Mouse (Mus musculus): ENCODE measurements around the gene Fbxw7. TPM values are rescaled to one million over a fixed set of nuclear protein-coding genes. Genes with fewer than 3 reads are reported as not detected.
A peak's percentile ranks its signal among the peaks of the same experiment; 100 is the strongest.

The Fbxw7 gene
- polyA plus RNA-seq, 1 experiment from 2014 or later: 13.4 TPM

DNA sequence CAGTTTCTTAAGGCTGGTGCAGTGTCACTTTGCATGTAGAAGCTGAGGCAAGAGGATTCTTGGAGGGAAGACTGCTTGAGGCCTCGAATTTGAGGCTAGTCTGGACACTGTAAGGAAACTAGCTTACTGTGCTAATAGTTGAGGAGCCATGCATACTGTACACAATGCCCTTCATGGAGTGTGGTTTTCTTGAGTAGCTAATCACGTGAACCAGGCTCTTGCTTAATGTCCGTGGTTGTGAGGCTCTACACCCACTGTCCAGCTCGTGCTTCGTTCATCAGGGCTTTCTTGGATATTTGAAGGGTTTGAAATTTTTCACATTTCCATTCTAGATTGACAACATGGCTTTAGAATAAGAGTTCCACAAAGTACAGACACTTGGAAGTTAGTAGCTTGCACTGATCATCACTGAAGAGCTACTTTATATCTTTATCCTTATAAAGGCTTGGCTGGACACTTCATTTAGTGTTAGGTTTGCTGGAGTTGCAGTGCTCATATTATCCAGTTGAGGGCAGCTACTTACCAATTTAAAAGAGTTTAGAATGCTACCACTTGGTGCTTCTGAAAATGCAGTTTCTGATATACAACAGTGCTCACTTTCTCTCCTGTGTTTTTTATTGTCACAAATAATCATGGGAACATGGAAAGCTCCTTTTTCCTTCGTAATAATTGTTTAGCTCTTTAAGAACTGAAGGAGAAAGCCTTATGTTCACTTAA lies 106.8 kb downstream of the Fbxw7 start:
- 80% methylated on average over 6 of the region's 6 CpGs for WGBS
- Histone ChIP-seq H3K27ac (no peak overlapping the region), H3K27me3 (ENCODE audit: insufficient read depth, poor library complexity, severe bottlenecking) (no peaks in the 10 kb centered on the region), H3K4me1 (replicated peaks) (no peaks in the 10 kb centered on the region), H3K36me3 (no peaks in the 10 kb centered on the region), H3K9me3 (no peaks in the 10 kb centered on the region), H3K4me3 (no peak overlapping the region)
- no peak for DNase-seq (ENCODE audit: low spot score)

DNA sequence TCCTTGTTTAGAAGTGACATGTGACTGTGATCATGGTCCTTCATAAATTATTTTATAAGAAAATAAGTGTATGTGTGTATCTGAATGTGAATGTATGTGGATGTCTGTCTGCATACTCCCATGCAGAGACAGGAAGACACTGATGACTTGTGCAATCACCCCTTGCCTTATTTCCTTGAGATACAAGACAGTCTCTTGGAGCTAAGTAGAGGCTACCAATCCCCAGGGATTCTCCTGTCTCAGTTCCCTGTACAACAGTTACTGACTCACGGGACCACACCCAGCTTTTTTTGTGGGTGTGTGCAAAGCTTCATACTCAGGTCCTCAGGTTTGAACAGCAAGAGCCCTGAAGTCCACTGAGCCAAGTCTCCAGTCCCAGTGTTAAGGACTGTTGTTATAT lies 108.2 kb downstream of the Fbxw7 start:
- Histone ChIP-seq H3K9me3 (no peaks in the 10 kb centered on the region), H3K4me3 (no peak overlapping the region), H3K27ac (no peak overlapping the region), H3K27me3 (ENCODE audit: insufficient read depth, poor library complexity, severe bottlenecking) (no peaks in the 10 kb centered on the region), H3K36me3 (no peaks in the 10 kb centered on the region), H3K4me1 (replicated peaks) (no peaks in the 10 kb centered on the region)
- 82% methylated on average over 1 of the region's 1 CpGs for WGBS
- no peak for DNase-seq (ENCODE audit: low spot score)

DNA sequence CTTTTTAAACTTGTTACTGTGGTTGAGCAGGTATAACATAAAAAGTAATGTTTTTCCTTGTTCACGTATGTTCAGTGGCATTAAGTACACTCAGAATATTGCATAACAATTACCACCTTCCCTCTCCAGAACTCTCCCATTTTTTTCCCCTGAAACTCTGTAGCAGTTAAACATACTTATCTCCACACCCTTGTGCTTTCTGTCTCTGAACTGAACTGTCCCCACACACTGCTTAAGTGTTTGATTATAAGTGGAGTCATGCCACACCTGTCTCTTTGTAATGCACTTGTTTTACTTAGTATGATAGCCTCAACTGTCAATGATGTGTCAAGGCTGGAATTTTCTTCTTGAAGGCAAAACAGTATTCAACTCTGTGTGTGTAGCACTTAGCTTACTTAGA lies 108.6 kb downstream of the Fbxw7 start:
- H3K27ac ChIP-seq: no peak overlapping the region
- H3K4me1 ChIP-seq (replicated peaks): no peaks in the 10 kb centered on the region
- 89% methylated on average over 1 of the region's 1 CpGs for WGBS
- H3K9me3 ChIP-seq: no peaks in the 10 kb centered on the region
- no peaks in the 10 kb centered on the region for H3K36me3 ChIP-seq
- DNase-seq (ENCODE audit: low spot score): no peak
- H3K4me3 ChIP-seq: no peak overlapping the region
- H3K27me3 ChIP-seq (ENCODE audit: insufficient read depth, poor library complexity, severe bottlenecking): no peaks in the 10 kb centered on the region

DNA sequence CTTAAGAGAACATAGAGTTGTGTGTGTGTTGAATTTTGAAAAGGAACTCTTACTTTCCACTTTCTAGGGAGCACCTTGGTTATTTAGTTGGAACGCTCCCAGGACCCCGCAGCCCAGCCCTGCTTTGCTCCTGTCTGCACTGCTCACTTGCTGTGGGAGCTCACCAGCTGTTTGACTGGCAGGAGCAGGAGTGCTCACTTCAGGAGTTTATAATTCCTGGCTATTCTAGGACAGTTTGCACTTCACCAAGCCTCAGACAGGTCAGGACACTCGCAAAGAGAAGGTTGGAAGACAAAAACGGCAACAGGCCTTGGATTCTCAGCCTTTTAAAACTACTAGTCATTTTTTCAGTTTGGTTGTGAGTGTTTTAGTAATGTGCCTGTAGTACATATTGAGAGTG lies 110.2 kb downstream of the Fbxw7 start:
- WGBS: 88% methylated on average over 4 of the region's 4 CpGs
- H3K27ac ChIP-seq: no peak overlapping the region
- H3K4me3 ChIP-seq: no peak overlapping the region
- no peaks in the 10 kb centered on the region for H3K36me3 ChIP-seq
- no peak for DNase-seq (ENCODE audit: low spot score)
- no peaks in the 10 kb centered on the region for H3K9me3 ChIP-seq
- H3K4me1 ChIP-seq (replicated peaks): no peaks in the 10 kb centered on the region
- H3K27me3 ChIP-seq (ENCODE audit: insufficient read depth, poor library complexity, severe bottlenecking): no peaks in the 10 kb centered on the region

- Histone ChIP-seq H3K4me1 (replicated peaks) (no peaks in the 10 kb centered on the region), H3K27ac (no peak overlapping the region), H3K9me3 (no peaks in the 10 kb centered on the region), H3K4me3 (no peak overlapping the region), H3K36me3 (no peaks in the 10 kb centered on the region), H3K27me3 (ENCODE audit: insufficient read depth, poor library complexity, severe bottlenecking) (no peaks in the 10 kb centered on the region)
- no peak for DNase-seq (ENCODE audit: low spot score)
- WGBS: 93% methylated on average over 5 of the region's 5 CpGs
Measured at GRCm38 (mm10) chr3:84926140-84926539, 111.1 kb downstream of the Fbxw7 start.

GRCm38 (mm10) chr3:84927168-84927794 lies 112.2 kb downstream of the Fbxw7 start:
- Histone ChIP-seq H3K27me3 (ENCODE audit: insufficient read depth, poor library complexity, severe bottlenecking) (no peaks in the 10 kb centered on the region), H3K27ac (no peak overlapping the region), H3K36me3 (no peaks in the 10 kb centered on the region), H3K4me1 (replicated peaks) (no peaks in the 10 kb centered on the region), H3K4me3 (no peak overlapping the region), H3K9me3 (no peaks in the 10 kb centered on the region)
- no peak for DNase-seq (ENCODE audit: low spot score)
- WGBS: 93% methylated on average over 8 of the region's 8 CpGs

- Histone ChIP-seq H3K27me3 (ENCODE audit: insufficient read depth, poor library complexity, severe bottlenecking) (no peaks in the 10 kb centered on the region), H3K4me1 (replicated peaks) (no peaks in the 10 kb centered on the region), H3K27ac (no peak overlapping the region), H3K4me3 (no peak overlapping the region), H3K36me3 (no peaks in the 10 kb centered on the region), H3K9me3 (no peaks in the 10 kb centered on the region)
- WGBS: 86% methylated on average over 2 of the region's 2 CpGs
- DNase-seq (ENCODE audit: low spot score): no peak
Measured at GRCm38 (mm10) chr3:84927901-84928300, 112.8 kb downstream of the Fbxw7 start.

DNA sequence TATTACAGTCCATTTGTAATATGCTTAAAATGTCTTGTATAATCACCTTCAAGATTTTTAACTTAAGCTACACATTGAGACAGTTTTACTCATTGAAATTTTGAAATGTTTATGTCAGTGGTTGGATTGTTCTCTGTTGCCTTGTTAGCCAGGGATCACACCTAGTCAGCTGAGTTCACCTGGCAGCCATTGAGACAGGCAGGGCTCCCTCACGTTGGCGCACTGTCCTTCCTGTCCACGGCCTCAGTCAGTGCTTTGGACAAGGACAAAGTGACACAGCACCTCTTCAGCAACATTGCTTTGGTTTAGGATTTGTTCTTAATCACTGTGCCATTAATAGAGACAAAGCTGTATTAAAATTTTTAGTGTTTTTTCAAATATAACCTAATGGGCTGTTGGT lies 114.1 kb downstream of the Fbxw7 start:
- Histone ChIP-seq H3K36me3 (no peaks in the 10 kb centered on the region), H3K9me3 (no peaks in the 10 kb centered on the region), H3K4me3 (no peak overlapping the region), H3K27ac (no peak overlapping the region), H3K27me3 (ENCODE audit: insufficient read depth, poor library complexity, severe bottlenecking) (no peaks in the 10 kb centered on the region), H3K4me1 (replicated peaks) (no peaks in the 10 kb centered on the region)
- no peak for DNase-seq (ENCODE audit: low spot score)
- 95% methylated on average over 3 of the region's 3 CpGs for WGBS

DNA sequence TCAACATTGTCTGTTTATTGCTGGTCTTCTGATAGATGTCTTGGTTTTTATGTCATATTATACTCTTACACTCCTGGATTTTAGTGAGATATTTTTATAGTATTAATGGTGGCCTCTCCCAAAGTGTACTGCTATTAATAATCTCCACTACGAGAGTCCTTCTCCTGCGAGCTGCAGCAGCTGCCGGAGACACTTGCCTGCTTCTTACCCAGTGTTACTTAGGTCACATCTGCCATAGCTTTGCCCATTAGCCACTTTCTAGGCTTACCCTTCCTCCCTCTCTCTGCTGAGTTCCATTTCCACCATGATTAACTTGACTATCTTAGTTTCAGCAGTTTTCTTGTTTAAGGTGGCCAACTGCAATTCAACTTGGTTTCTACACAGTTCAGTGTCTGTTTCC lies 115.6 kb downstream of the Fbxw7 start:
- H3K27me3 ChIP-seq (ENCODE audit: insufficient read depth, poor library complexity, severe bottlenecking): no peaks in the 10 kb centered on the region
- 91% methylated on average over 3 of the region's 3 CpGs for WGBS
- H3K9me3 ChIP-seq: no peaks in the 10 kb centered on the region
- no peaks in the 10 kb centered on the region for H3K4me1 ChIP-seq (replicated peaks)
- no peak for DNase-seq (ENCODE audit: low spot score)
- no peaks in the 10 kb centered on the region for H3K36me3 ChIP-seq
- no peak overlapping the region for H3K27ac ChIP-seq
- no peak overlapping the region for H3K4me3 ChIP-seq

DNA sequence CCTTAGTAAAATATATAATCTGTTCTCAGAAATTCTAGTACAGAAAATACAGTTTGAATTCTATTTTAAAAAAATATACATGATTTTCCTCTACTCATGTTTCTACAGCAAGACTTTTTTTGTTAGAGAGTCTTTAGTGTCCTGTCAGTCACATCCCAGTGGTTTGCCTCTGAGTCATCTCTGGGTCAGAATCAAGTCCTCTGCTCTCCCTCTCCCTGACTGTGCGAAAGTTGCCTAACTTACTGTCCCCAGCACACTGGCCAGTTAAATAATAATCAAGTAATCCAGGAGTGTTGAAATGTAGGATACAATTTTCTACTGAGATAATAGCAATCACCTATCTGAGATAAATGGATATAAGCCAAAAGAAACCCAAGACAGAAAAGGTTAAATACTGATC lies 120.7 kb downstream of the Fbxw7 start:
- DNase-seq (ENCODE audit: low spot score): no peak
- no peak overlapping the region for H3K27ac ChIP-seq
- 88% methylated on average over 1 of the region's 1 CpGs for WGBS

DNA sequence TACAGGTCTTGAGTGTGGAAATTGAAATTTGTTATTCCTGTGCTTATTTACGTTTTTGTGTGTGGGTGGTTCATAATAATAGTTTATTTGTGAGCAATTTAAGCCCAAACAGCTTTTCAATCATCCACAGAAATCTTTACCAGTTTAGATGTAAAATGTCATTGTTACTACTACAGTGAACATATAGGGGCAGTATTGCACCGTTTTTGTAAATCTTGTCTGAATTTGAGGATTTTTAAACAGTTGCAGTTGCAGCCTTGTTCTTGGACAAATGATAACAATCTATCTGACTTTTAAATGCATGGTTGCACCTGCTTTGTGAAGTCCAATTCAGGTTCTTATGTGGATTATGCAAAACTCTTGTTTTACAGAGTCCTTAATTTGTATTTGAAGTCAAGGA lies 121.2 kb downstream of the Fbxw7 start:
- Histone ChIP-seq H3K27ac (no peak overlapping the region), H3K4me1 (replicated peaks) (peaks cover 22% of the 10 kb centered on the region), H3K9me3 (no peaks in the 10 kb centered on the region), H3K4me3 (no peak overlapping the region), H3K27me3 (ENCODE audit: insufficient read depth, poor library complexity, severe bottlenecking) (no peaks in the 10 kb centered on the region), H3K36me3 (no peaks in the 10 kb centered on the region)
- WGBS: 59% methylated on average over 2 of the region's 2 CpGs
- no peak for DNase-seq (ENCODE audit: low spot score)

More for the DNA sequence above, 120.7 kb downstream of the Fbxw7 start:
- Histone ChIP-seq H3K4me1 (replicated peaks) (peaks cover 22% of the 10 kb centered on the region), H3K27me3 (ENCODE audit: insufficient read depth, poor library complexity, severe bottlenecking) (no peaks in the 10 kb centered on the region), H3K4me3 (no peak overlapping the region), H3K36me3 (no peaks in the 10 kb centered on the region), H3K9me3 (no peaks in the 10 kb centered on the region)

GRCm38 (mm10) chr3:84936956-84937355 lies 121.9 kb downstream of the Fbxw7 start:
- Histone ChIP-seq H3K36me3 (no peaks in the 10 kb centered on the region), H3K27me3 (ENCODE audit: insufficient read depth, poor library complexity, severe bottlenecking) (no peaks in the 10 kb centered on the region), H3K9me3 (no peaks in the 10 kb centered on the region), H3K4me3 (no peak overlapping the region), H3K27ac (peak overlapping the region; percentile 71), H3K4me1 (replicated peaks) (peaks cover 22% of the 10 kb centered on the region)
- 77% methylated on average over 5 of the region's 5 CpGs for WGBS
- no peak for DNase-seq (ENCODE audit: low spot score)

- H3K9me3 ChIP-seq: no peaks in the 10 kb centered on the region
- H3K36me3 ChIP-seq: no peaks in the 10 kb centered on the region
- DNase-seq (ENCODE audit: low spot score): peak; percentile 65
- peak overlapping the region; percentile 77 for H3K27ac ChIP-seq
- H3K4me1 ChIP-seq (replicated peaks): peaks cover 22% of the 10 kb centered on the region
- WGBS: 57% methylated on average over 12 of the region's 12 CpGs
- H3K27me3 ChIP-seq (ENCODE audit: insufficient read depth, poor library complexity, severe bottlenecking): no peaks in the 10 kb centered on the region
- no peak overlapping the region for H3K4me3 ChIP-seq
Measured at GRCm38 (mm10) chr3:84937360-84938355, 122.6 kb downstream of the Fbxw7 start.
